Mouse (Mus musculus): ENCODE data around the gene Gm49358. TPM values are rescaled to one million over a fixed set of nuclear protein-coding genes. Genes with fewer than 3 reads are reported as not detected.

Gene Gm49358
- total RNA-seq, 2 experiments from 2014 or later: 19.1 to 24.5 TPM

GRCm38 (mm10) chr10:86849508-86849907 lies 85.7 kb downstream of the Gm49358 start:
- no peak overlapping the region for H3K27ac ChIP-seq
- TF ChIP-seq CTCF (IDR thresholded peaks at IDR 0.05): no peak
- no peak for DNase-seq (ENCODE audit: extremely low spot score in 1 of 2, low spot score in 2 of 2)
- intact Hi-C loops (cut with DNase I): no loop called here
- H3K4me3 ChIP-seq: no peak overlapping the region

GRCm38 (mm10) chr10:86852160-86852559 lies 88.4 kb downstream of the Gm49358 start:
- Histone ChIP-seq H3K4me3 (no peak overlapping the region), H3K27ac (no peak overlapping the region)
- DNase-seq (ENCODE audit: extremely low spot score in 1 of 2, low spot score in 2 of 2): no peak
- no peak for TF ChIP-seq CTCF (IDR thresholded peaks at IDR 0.05)
- intact Hi-C loops (cut with DNase I): no loop called here

- intact Hi-C loops (cut with DNase I): no loop called here
- Histone ChIP-seq H3K4me3 (no peak overlapping the region), H3K27ac (no peak overlapping the region)
- TF ChIP-seq CTCF (IDR thresholded peaks at IDR 0.05): no peak
- no peak for DNase-seq (ENCODE audit: extremely low spot score in 1 of 2, low spot score in 2 of 2)
These were observed 89.7 kb downstream of the Gm49358 start for GRCm38 (mm10) chr10:86853433-86853832.

- TF ChIP-seq CTCF (IDR thresholded peaks at IDR 0.05): no peak
- H3K4me3 ChIP-seq: no peak overlapping the region
- H3K27ac ChIP-seq: no peak overlapping the region
- DNase-seq (ENCODE audit: extremely low spot score in 1 of 2, low spot score in 2 of 2): no peak
- intact Hi-C loops (cut with DNase I): no loop called here
These were observed 96.6 kb downstream of the Gm49358 start for GRCm38 (mm10) chr10:86860396-86860795.

- TF ChIP-seq CTCF (IDR thresholded peaks at IDR 0.05): no peak
- intact Hi-C loops (cut with DNase I): no loop called here
- no peak overlapping the region for H3K4me3 ChIP-seq
- H3K27ac ChIP-seq: no peak overlapping the region
- no peak for DNase-seq (ENCODE audit: extremely low spot score in 1 of 2, low spot score in 2 of 2)
These were observed 98.7 kb downstream of the Gm49358 start for GRCm38 (mm10) chr10:86862496-86862895.

- Histone ChIP-seq H3K27ac (no peak overlapping the region), H3K4me3 (no peak overlapping the region)
- DNase-seq (ENCODE audit: extremely low spot score in 1 of 2, low spot score in 2 of 2): no peak
- peak; percentile 45 for TF ChIP-seq CTCF (IDR thresholded peaks at IDR 0.05)
- intact Hi-C loops (cut with DNase I): no loop called here
These were observed 99.7 kb downstream of the Gm49358 start for GRCm38 (mm10) chr10:86863429-86863828.

GRCm38 (mm10) chr10:86872121-86872520 lies 108.3 kb downstream of the Gm49358 start:
- intact Hi-C loops (cut with DNase I): no loop called here
- TF ChIP-seq CTCF (IDR thresholded peaks at IDR 0.05): no peak
- Histone ChIP-seq H3K27ac (no peak overlapping the region), H3K4me3 (no peak overlapping the region)
- DNase-seq (ENCODE audit: extremely low spot score in 1 of 2, low spot score in 2 of 2): no peak

- no peak for TF ChIP-seq CTCF (IDR thresholded peaks at IDR 0.05)
- no peak overlapping the region for H3K27ac ChIP-seq
- H3K4me3 ChIP-seq: no peak overlapping the region
- intact Hi-C loops (cut with DNase I): no loop called here
- DNase-seq (ENCODE audit: extremely low spot score in 1 of 2, low spot score in 2 of 2): no peak
These were observed 108.8 kb downstream of the Gm49358 start for GRCm38 (mm10) chr10:86872591-86872990.

- Histone ChIP-seq H3K4me3 (no peak overlapping the region), H3K27ac (no peak overlapping the region)
- DNase-seq (ENCODE audit: extremely low spot score in 1 of 2, low spot score in 2 of 2): no peak
- intact Hi-C loops (cut with DNase I): no loop called here
- no peak for TF ChIP-seq CTCF (IDR thresholded peaks at IDR 0.05)
These were observed 114.9 kb downstream of the Gm49358 start for GRCm38 (mm10) chr10:86878721-86879120.

- intact Hi-C loops (cut with DNase I): no loop called here
- Histone ChIP-seq H3K27ac (no peak overlapping the region), H3K4me3 (no peak overlapping the region)
- no peak for TF ChIP-seq CTCF (IDR thresholded peaks at IDR 0.05)
- DNase-seq (ENCODE audit: extremely low spot score in 1 of 2, low spot score in 2 of 2): no peak
These were observed 116.5 kb downstream of the Gm49358 start for GRCm38 (mm10) chr10:86880071-86880806.

GRCm38 (mm10) chr10:86881448-86881847 lies 117.7 kb downstream of the Gm49358 start:
- no peak overlapping the region for H3K27ac ChIP-seq
- DNase-seq (ENCODE audit: extremely low spot score in 1 of 2, low spot score in 2 of 2): no peak
- H3K4me3 ChIP-seq: no peak overlapping the region
- TF ChIP-seq CTCF (IDR thresholded peaks at IDR 0.05): no peak
- intact Hi-C loops (cut with DNase I): no loop called here

Other genes starting within 250 kb of the Gm49358 start
- 100 to 1,000 TPM; 328 to 352 TPM for gene Hsp90b1, start 58.5 kb upstream of the Gm49358 start, total RNA-seq (2021)
- gene Ttc41, start 58.2 kb upstream of the Gm49358 start, total RNA-seq (2021): 1 to 10 TPM; 1.4 to 1.5 TPM
- gene Nt5dc3, start 15.0 kb downstream of the Gm49358 start, total RNA-seq (2021): 10 to 100 TPM; 83.9 to 93.6 TPM
- gene Stab2, start 244.1 kb downstream of the Gm49358 start, total RNA-seq (2021): under 1 TPM; 0.18 to 0.23 TPM

Measured in left cerebral cortex, adult 2 months (tissue).